Mouse (Mus musculus): Measurements from ENCODE around the gene 1700074P13Rik. TPM values are rescaled to one million over a fixed set of nuclear protein-coding genes. Genes with fewer than 3 reads are reported as not detected.

The 1700074P13Rik gene
- not detected in 2 replicates for polyA plus RNA-seq (2012; rRNA removed)

DNA sequence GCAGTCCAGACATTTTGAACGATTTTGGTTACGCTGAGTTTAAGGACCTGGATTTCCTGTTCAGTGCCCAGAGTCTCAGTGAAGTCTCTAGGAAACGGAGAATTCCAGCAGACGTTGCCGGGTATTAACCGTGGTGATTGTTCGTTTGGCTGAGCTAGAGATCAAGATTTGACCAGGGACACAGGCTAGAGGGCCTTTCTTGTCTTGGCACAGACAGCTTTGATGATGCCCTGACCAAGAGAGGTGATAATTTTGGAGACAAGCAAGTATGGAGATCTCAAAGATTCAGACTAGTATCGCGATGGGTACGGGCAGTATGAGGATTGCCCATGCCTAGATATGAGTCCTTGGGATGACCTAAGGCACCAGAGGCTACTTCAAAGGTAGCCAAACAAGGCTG lies at the start of gene 1700074P13Rik:
TSS of gene 1700074P13Rik (minus strand) at position 101 of the 400 bp plus-strand sequence.

DNA sequence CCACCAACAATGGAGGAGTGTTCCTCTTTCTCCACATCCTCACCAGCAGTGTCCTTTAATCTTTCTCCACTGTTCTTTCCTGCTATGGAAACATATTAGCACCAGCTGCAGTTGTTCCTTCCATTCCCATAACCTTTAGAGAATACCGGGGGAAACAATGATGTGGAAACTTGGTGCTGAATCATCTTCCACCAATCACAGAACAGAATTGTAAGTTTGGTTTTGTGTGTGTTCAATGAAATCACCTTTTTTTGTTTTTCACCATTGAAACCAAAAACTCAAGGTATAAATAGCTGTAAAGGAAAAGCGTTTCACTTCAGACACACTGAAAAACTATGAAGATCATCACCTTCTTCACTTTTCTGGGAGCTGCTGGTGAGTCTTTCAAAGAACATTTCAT lies 24.1 kb upstream of the 1700074P13Rik start, which contains the start of gene 1810009J06Rik:
TSS of gene 1810009J06Rik (plus strand) at position 301 of the 400 bp plus-strand sequence.

DNA sequence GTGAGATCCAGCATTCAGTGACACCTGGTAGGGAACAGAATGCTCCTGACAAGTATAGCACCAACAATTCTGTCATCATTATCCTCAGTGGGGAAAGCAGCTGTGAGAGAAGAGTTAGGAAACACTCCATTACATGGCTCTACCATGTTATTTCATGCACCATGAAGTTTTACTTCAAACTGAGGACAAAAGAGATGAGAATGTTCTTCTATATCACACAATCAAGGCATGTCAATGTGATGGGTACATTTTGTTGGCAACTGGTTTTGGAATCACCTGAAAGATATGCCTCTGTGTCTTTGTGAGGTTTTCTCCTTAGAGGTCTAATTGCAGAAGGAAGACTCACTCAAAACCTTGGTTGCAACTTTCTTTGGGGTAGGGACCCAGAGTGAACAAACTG lies 11.4 kb upstream of the 1700074P13Rik start, which contains the start of gene Gm4744:
TSS of gene Gm4744 (minus strand) at position 101 of the 400 bp plus-strand sequence.

DNA sequence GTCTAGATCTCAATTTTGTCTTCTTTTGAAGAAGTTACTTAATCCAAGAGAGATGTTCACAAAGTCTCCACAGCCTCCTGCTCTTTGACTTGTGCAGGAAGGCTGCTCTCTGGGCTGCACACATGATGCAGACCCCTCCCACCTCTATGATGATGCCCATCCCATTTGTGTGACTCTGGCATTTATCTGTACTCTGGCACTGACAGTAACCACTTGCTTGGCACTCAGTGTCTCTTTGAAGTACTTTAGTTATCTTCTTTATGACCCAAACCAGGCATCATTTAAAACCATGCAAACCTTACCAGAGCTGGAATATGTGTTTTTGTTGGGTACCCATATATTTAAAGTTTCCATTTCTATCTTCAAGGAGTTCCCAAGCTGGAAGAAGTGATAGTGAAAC lies 40.1 kb downstream of the 1700074P13Rik start, which contains the start of gene Prss58:
TSS of gene Prss58 (minus strand) at position 101 of the 400 bp plus-strand sequence.

DNA sequence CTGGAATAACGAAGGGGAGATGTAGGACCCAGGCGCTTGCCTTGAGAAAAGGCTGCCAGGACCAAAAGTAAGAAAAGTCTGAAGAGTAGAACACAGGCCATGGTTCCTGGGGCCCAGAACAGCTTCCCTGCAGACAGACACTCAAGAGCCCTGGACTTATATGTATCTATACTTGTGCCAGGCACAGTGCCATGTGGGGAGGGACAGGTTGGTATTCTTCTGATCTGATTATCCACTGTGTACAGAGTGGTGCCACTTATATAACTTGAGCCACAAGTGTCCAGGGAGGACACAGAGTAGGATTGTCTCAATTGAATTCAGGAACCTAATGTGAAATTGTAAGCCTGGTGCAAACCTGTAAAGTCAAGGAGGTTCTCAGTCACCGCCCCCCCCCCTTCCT lies 53.0 kb downstream of the 1700074P13Rik start, which contains the start of gene Moxd2:
TSS of gene Moxd2 (minus strand) at position 101 of the 400 bp plus-strand sequence.

Other genes starting within 250 kb of the 1700074P13Rik start
- gene Moxd2, start 53.1 kb downstream of the 1700074P13Rik start, polyA plus RNA-seq (2012; rRNA removed): not detected in 2 replicates
- not detected in 2 replicates for gene Prss58, start 40.2 kb downstream of the 1700074P13Rik start, polyA plus RNA-seq (2012; rRNA removed)
- not detected in 2 replicates for gene Gm4744, start 11.3 kb upstream of the 1700074P13Rik start, polyA plus RNA-seq (2012; rRNA removed)
- gene 1810009J06Rik, start 24.2 kb upstream of the 1700074P13Rik start, polyA plus RNA-seq (2012; rRNA removed): not detected in 2 replicates
- not detected in 2 replicates for gene Gm2663, start 58.9 kb upstream of the 1700074P13Rik start, polyA plus RNA-seq (2012; rRNA removed)
- not detected in 2 replicates for gene 2210010C04Rik, start 95.0 kb upstream of the 1700074P13Rik start, polyA plus RNA-seq (2012; rRNA removed)